Mouse (Mus musculus) layer of hippocampus, adult 11-12 months (tissue): ENCODE measurements around the gene Abcc4.
A peak's percentile ranks its signal among the peaks of the same experiment; 100 is the strongest.

Experiments used
- DNase-seq: peaks from one replicate; pipeline ENCODE4 v3.0.0; 2022; ENCODE audit warnings: low spot score

The Abcc4 gene

GRCm38 (mm10) chr14:118712889-118713288 lies 6.9 kb upstream of the Abcc4 start:
- DNase-seq, result no peak

- DNase-seq, result no peak
Observed at GRCm38 (mm10) chr14:118710945-118711344, 4.9 kb upstream of the Abcc4 start.

DNA sequence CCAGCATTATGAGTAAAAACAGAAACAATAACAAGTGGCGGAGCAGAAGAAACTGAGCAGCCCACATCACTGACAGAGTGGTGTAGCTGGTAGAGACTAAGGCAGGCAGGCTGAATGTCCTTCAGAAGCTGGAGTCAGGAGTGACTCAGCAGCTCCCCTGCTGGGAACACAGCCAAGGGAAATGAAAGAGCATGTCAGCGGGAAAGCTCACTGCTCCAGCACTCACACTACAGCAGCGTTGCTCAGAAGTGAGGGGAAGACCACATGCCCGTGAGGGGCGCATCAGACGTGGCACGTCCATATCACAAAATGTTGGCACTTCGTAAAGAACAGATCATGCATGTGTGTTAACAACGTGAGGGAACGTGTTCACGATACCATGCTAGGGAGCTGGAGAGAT lies 3.7 kb upstream of the Abcc4 start:
- peak; percentile 86 for DNase-seq

DNA sequence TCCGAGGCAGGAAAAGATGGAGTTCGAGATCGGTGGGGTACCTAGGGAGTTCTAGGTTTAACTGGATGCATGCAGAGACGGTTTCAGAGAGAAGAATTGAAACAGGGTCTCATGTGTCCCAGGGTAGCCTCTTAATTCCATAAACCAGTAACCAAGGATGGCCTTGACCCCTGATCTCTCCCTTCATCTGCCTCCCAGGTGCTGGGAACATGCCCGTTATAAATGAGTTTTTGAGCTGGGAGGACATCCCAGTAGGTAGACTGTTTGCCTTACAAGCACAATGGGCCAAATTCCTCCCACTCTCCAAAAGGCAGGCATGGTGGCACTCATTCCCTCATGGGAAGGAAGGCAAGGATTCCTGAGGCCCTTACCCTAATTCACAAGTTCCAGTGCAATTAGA lies 2.1 kb upstream of the Abcc4 start:
- no peak for DNase-seq

DNA sequence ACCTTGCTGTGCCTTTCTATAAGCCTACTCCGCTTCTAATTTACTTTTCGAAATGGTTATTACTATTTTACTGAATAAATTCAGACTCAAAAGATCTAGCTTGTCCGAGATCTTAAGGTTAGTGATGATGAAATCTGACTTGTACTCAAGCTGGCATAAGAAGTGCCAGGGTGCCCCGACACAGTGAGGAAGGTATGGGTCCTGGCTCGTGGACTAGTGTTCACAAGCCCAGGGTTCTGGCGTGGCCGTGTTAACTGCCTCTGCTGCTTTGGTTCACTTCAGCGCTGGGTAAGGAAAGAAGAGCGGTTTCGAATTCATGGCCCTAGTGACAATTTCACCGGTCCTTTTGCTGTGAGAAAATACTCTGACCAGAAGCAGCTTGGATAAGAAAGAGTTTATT lies 943 bp upstream of the Abcc4 start:
- no peak for DNase-seq

DNA sequence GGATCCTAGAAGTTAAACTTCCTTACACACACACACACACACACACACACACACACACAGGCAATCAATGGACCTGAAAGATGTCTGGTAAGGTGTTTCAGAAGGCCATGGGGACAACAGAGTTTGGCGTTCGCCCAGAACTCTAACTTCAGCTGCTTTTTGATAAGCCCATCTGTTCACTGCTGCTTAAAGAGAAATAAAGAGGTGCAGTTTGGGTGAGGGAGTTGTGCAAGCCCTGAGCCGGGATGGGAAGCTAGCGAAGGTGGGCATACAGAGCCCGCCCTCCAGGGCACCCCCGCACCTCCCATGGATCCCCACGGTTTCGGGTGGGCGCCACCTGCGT lies 583 bp downstream of the Abcc4 start:
- no peak for DNase-seq

- no peak for DNase-seq
Observed at GRCm38 (mm10) chr14:118703363-118703762, 2.7 kb downstream of the Abcc4 start.

DNA sequence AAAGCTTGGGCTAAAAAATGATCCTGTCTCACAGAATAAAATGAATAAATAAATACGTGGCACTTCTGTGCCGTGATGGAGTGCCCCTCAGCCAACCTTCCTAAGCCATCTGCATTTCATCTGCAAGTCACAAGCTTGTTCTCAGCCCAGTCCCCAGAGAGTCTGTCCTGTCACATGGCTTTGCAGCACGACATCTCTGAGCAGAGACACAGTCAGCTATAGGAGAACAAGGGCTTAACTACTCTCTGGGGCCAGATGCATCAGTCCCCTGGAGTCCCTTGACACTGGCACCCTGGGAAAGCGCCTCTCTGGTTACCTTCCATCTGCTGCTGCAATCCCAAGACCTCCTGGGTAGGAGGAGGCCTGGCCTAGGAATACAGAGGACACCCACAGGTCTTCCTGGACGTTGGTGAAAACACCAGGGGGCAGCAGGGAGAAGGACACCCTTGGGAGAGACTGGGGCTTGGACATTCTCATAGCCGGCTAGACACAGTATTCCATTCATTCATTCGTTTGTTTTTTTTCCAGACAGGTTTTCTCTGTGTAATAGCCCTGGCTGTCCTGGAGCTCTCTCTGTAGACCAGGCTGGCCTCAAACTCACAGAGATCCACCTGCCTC lies 3.9 kb downstream of the Abcc4 start:
- DNase-seq, result peak; percentile 37

DNA sequence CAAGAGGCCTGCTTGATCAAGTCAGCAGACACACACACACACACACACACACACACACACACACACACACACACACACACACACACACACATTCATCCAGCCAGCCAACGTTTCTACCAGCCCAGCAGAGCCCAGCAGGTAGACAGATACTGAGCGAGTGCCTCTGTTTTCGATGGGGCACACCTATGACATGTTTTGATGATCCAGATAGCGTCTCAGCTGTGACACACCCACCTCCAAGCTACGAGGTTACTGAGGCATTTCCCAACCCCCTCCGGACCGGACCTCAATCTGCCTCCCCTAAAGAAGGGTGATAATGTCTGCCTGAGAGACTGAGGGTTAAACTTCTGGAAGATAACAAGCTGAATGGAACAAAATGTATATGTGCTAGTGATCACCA lies 5.4 kb downstream of the Abcc4 start:
- DNase-seq, result no peak

DNA sequence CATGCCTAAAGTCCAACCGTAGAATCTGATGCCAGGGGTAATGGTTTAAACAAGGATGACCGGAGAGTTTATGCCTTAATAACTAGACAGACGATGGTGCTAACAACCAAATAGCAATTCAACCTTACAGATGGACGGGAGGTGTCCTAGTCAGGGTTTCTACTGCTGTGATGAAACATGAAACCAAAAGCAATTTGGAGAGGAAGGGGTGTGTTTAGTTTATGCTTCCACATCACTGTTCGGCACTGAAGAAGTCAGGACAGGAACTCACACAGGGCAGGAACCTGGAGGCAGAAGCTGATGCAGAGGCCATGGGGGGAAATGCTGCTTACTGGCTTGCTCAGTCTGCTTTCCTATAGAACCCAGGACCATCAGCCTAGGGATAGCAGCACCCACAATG lies 6.1 kb downstream of the Abcc4 start:
- no peak for DNase-seq

DNA sequence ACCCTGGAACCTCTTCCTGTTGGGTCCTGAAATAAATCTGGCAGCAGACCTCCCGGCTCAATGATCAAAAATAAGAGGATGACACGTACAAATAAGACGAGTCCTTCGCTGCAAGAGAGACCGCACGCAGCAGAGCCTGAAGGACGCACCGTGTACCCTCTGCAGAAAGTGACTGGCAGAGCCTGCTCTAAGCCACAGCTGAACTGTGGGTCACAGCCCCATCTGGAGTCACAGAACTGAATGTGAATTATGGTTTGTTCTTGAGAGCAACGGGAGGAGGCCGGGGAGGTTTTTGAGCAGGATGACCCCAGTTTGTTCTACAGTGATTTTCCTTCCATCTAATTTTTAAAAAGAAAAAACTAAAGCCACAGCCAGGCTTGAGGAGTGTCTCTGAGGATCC lies 6.5 kb downstream of the Abcc4 start:
- DNase-seq, result no peak

GRCm38 (mm10) chr14:118696556-118697289 lies 9.3 kb downstream of the Abcc4 start:
- no peak for DNase-seq

- no peak for DNase-seq
Observed at GRCm38 (mm10) chr14:118695866-118696265, 10.2 kb downstream of the Abcc4 start.

DNA sequence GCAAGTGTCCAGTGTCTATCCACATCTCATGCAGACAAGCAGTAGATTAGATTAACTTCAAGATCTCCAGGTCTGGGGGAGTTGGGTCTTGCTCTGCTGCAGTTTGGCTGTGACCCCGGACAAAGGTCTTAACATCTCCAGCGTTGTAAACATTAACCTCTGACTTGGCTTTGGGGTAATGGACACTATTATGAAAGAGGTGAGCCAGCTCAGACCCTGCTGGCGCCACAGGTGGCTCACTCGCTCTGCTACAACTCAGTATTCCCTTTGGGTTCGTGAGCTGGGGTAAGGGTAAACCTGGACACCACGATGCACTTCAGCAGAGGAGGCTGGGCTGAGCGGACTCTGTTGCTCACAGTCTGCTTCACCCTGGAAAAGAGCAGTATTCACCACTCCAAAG lies 11.7 kb downstream of the Abcc4 start:
- DNase-seq, result no peak

GRCm38 (mm10) chr14:118691910-118692309 lies 14.1 kb downstream of the Abcc4 start:
- DNase-seq, result no peak

GRCm38 (mm10) chr14:118691404-118691803 lies 14.6 kb downstream of the Abcc4 start:
- DNase-seq, result no peak

- DNase-seq, result no peak
Observed at GRCm38 (mm10) chr14:118690921-118691320, 15.1 kb downstream of the Abcc4 start.

- no peak for DNase-seq
Observed at GRCm38 (mm10) chr14:118690336-118690735, 15.7 kb downstream of the Abcc4 start.

DNA sequence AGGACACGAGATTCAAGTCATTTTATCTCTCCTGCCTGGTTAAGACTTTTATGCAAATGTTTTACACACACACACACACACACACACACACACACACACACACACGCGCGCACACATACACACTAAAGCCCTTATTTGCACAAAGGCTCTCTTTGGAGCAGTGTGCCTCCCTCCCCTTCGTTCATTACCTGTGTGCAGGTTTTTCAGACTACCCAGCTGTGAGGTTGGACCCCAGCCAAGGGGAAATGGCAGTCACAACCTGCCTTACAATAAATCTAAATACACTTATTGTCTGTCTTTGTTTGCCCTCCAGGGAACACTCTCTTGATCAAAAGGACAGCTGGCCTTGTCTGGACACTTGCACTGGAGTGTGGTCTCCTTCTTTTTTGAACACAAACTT lies 17.4 kb downstream of the Abcc4 start:
- no peak for DNase-seq

DNA sequence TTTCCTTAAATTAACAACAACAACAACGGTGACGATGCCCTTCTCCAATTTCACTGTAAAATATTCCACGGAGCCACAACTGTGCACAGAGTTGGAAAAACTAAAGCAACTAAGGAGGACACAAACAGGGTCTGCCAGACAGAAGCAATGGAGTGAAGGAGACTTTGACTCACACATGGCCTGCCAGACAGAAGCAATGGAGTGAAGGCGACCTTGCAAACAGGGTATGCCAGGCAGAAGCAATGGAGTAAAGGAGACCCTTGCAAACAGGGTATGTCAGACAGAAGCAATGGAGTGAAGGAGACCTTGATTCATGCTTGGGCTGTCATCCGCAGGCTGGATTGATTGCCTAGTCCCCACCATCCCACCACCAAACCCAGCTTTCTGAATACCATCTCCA lies 19.2 kb downstream of the Abcc4 start:
- no peak for DNase-seq

GRCm38 (mm10) chr14:118685572-118685971 lies 20.4 kb downstream of the Abcc4 start:
- DNase-seq, result no peak

GRCm38 (mm10) chr14:118682339-118683034 lies 23.5 kb downstream of the Abcc4 start:
- DNase-seq, result no peak

- no peak for DNase-seq
Observed at GRCm38 (mm10) chr14:118681087-118681486, 24.9 kb downstream of the Abcc4 start.
